Mouse (Mus musculus) heart, embryonic 14.5 days (tissue): Measurements from ENCODE around the gene Havcr1. TPM values are rescaled to one million over a fixed set of nuclear protein-coding genes. Genes with fewer than 3 reads are reported as not detected.

ENCODE experiments used
- ATAC-seq: fragments of 200-750 bp; cut with Nextera tagmentation; 2 replicates; pipeline ENCODE4 v1.8.0; 2017; ENCODE audit warnings: low read depth, moderate TSS enrichment; ENCODE audit not compliant: insufficient number of reproducible peaks, insufficient read depth, low FRiP score
- H3K27ac ChIP-seq, 2 experiments: fragments of 200-500 bp in 1 of 2; fragments of 300-500 bp in 1 of 2; sonication (generic) in 1 of 2; replicated peaks in 1 of 2; 2 replicates each; pipeline ENCODE4 v1.5.1; 2012 to 2014; ENCODE audit warnings: low read depth in 2 of 2, low read length in 2 of 2, control low read depth in 1 of 2, mild to moderate bottlenecking in 1 of 2, mixed read lengths in 1 of 2; ENCODE audit not compliant: control insufficient read depth in 1 of 2, insufficient read depth in 1 of 2
- H3K27me3 ChIP-seq: fragments of 300-500 bp; sonication (generic); 2 replicates; pipeline ENCODE4 v1.6.1; 2014; ENCODE audit warnings: mild to moderate bottlenecking, low read length, control low read depth; ENCODE audit not compliant: control insufficient read depth, insufficient read depth
- H3K36me3 ChIP-seq: fragments of 300-500 bp; sonication (generic); 2 replicates; pipeline ENCODE4 v1.6.1; 2014; ENCODE audit warnings: mild to moderate bottlenecking, control low read depth, low read length, mixed read lengths; ENCODE audit not compliant: control insufficient read depth, insufficient read depth
- H3K4me1 ChIP-seq, 2 experiments: fragments of 200-500 bp in 1 of 2; fragments of 300-500 bp in 1 of 2; sonication (generic) in 1 of 2; 2 replicates each; pipeline ENCODE4 v1.6.1; 2012 to 2014; ENCODE audit warnings: low read length in 2 of 2, control low read depth in 1 of 2, mixed read lengths in 1 of 2; ENCODE audit not compliant: control insufficient read depth in 2 of 2, insufficient read depth in 2 of 2
- H3K4me2 ChIP-seq: fragments of 300-500 bp; sonication (generic); 2 replicates; pipeline ENCODE4 v1.6.1; 2014; ENCODE audit warnings: mild to moderate bottlenecking, low read length
- H3K4me3 ChIP-seq, 2 experiments: fragments of 200-500 bp in 1 of 2; fragments of 300-500 bp in 1 of 2; sonication (generic) in 1 of 2; 2 replicates each; pipeline ENCODE4 v1.5.1; 2012 to 2014; ENCODE audit warnings: low read length in 2 of 2, mild to moderate bottlenecking in 2 of 2, control low read depth in 1 of 2, low read depth in 1 of 2, moderate library complexity in 1 of 2; ENCODE audit not compliant: control insufficient read depth in 1 of 2, insufficient read depth in 1 of 2
- H3K9ac ChIP-seq: fragments of 300-500 bp; sonication (generic); 2 replicates; pipeline ENCODE4 v1.6.1; 2014; ENCODE audit warnings: mild to moderate bottlenecking, low read length
- H3K9me3 ChIP-seq: fragments of 300-500 bp; sonication (generic); 2 replicates; pipeline ENCODE4 v1.6.1; 2016; ENCODE audit warnings: low read length, control low read depth; ENCODE audit not compliant: control insufficient read depth
- WGBS: fragments of 180-500 bp; shearing (Covaris S2); extraction: QIAGEN DNeasy Blood & Tissue Kit; methylation state at CpG from one replicate; pipeline ENCODE4 v1.1.7; 2014; 5-methylcytosine and 5-hydroxymethylcytosine counted together
- polyA plus RNA-seq: library from polyadenylated mRNA; unstranded; fragments of >200 nt; fragmentation: Nextera tagmentation; extraction: Ambion mirVana; gene quantifications from 2 replicates; pipeline ENCODE4 v1.2.1, GENCODE M21; 2014

Gene Havcr1
- polyA plus RNA-seq, 1 experiment from 2014 or later = not detected

DNA sequence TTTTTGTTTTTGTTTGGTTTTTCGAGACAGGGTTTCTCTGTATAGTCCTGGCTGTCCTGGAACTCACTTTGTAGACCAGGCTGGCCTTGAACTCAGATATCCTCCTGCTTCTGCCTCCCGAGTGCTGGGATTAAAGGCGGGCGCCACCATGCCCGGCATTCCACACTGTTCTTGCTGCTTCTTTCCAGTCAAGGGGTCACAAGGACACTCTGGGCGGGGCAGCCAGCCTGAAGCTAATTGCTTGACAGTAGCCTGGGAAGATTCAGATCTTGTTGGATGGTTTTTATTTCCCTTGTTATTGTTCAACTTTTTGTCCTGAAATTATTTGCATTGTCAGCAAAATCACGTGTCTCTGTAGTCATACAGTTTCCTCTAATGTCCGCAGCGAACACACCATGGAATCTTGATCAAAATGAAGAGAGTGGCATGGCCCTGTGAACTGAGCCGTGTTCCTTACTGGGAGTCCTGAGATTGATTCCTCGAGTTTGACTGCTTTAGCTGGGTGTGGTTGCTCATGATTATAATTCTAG lies 3.3 kb upstream of the Havcr1 start:
- 81% methylated on average over 11 of the region's 11 CpGs for WGBS
- Histone ChIP-seq H3K36me3 (no peaks in the 10 kb centered on the region), H3K4me3 (no peak overlapping the region), H3K4me2 (no peak overlapping the region), H3K9me3 (no peaks in the 10 kb centered on the region), H3K4me1 (no peaks in the 10 kb centered on the region), H3K27ac (no peak overlapping the region), H3K9ac (no peak overlapping the region), H3K27me3 (no peaks in the 10 kb centered on the region)
- no peak for ATAC-seq

DNA sequence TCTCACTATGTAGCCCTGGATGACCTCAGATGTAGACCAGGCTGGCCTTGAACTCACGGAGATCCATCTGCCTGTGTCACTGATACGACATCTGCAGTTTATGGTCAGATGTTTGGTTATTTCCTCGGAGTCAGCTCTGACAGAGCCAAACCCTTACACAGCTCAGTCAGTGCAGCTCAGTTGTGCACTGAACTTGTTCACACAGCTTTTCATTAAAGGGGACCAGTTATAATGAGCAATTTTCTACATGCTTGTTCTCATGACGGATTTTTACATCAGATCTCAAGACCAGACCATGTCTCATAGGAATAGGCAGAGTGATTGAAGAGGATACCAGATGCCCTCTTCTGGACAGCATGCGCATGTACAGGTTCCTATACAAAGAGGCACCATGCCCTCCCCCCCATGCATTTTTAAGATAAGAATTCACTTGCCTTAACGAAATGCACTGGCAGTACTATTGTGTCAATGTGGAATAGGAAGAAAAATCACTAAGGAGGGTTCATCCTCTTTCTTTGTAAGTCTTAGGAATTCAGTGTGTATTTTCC lies 1.6 kb upstream of the Havcr1 start:
- Histone ChIP-seq H3K9ac (no peak overlapping the region), H3K4me2 (no peak overlapping the region), H3K27ac (no peak overlapping the region), H3K9me3 (no peaks in the 10 kb centered on the region), H3K27me3 (no peaks in the 10 kb centered on the region), H3K4me3 (no peak overlapping the region), H3K36me3 (no peaks in the 10 kb centered on the region), H3K4me1 (no peaks in the 10 kb centered on the region)
- 54% methylated on average over 6 of the region's 6 CpGs for whole genome bisulfite sequencing
- ATAC-seq = no peak

DNA sequence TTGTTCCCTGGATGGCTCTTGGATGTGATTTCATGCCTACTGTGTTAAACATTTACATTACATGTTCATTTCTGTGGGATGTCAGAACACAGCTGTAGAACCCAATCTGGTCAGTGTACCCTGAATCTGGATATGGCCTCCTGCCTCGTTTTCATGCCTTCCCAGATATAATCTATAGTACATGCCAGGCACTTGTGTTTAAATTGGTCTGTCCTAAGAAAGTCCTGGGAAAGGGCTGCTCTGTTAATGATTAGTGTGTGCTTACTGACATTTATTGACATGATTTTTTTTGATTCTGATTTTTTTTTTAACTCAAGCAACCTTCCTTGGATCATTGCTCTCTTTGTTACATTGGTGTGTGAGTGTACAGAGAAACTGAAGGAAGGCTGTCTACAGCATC lies 263 bp upstream of the Havcr1 start:
- H3K36me3 ChIP-seq = no peaks in the 10 kb centered on the region
- no peak overlapping the region for H3K9ac ChIP-seq
- 33% methylated on average over 1 of the region's 1 CpGs for WGBS
- no peak for ATAC-seq
- H3K9me3 ChIP-seq = no peaks in the 10 kb centered on the region
- H3K4me2 ChIP-seq = no peak overlapping the region
- H3K27me3 ChIP-seq = no peaks in the 10 kb centered on the region
- no peaks in the 10 kb centered on the region for H3K4me1 ChIP-seq
- H3K27ac ChIP-seq = no peak overlapping the region
- no peak overlapping the region for H3K4me3 ChIP-seq

DNA sequence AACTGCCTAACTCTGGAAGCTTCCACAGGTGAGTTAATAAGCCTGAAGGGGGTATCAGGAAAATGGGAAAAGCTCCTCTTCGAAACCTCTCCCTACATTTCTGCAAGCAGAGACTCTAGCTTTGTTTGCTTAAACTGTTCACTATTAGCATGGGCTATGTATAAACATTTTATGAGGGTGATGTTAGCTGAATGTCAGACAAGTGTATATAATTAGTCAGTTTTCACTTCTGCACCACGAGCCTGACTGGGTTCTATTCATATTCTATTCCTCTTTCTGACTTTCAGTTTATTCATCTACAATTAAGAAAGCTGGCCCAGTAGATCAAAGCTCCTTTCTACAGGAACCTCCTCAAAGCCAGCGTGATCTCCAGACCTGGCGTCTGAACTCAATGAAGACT lies 4.6 kb downstream of the Havcr1 start:
- no peak overlapping the region for H3K9ac ChIP-seq
- H3K36me3 ChIP-seq = no peaks in the 10 kb centered on the region
- H3K4me2 ChIP-seq = no peak overlapping the region
- H3K4me1 ChIP-seq = no peaks in the 10 kb centered on the region
- H3K4me3 ChIP-seq = no peak overlapping the region
- H3K27me3 ChIP-seq = no peaks in the 10 kb centered on the region
- no peak for ATAC-seq
- WGBS = 83% methylated on average over 4 of the region's 4 CpGs
- H3K9me3 ChIP-seq = no peaks in the 10 kb centered on the region
- no peak overlapping the region for H3K27ac ChIP-seq

DNA sequence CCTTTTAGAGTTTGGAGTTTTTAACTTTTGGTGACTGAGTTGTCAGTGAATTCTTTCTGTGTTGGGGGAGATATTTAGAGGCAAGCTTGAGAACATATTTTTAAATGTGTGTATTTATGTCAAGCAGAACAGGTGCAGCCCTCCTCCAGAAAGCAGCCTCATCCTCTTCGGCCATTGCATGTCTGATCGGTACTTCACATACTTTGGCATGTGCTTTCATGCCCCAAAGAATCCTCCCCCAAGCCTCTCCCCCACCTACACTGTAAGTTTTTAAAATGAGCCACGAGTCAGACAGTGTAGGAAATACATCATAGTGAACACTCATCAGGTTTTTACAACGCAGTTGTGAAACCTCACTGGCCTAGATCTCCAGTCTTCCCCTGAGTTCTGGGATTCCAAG lies 6.0 kb downstream of the Havcr1 start:
- Histone ChIP-seq H3K9ac (no peak overlapping the region), H3K4me2 (no peak overlapping the region), H3K27me3 (no peaks in the 10 kb centered on the region), H3K27ac (no peak overlapping the region), H3K4me1 (no peaks in the 10 kb centered on the region), H3K36me3 (no peaks in the 10 kb centered on the region), H3K4me3 (no peak overlapping the region), H3K9me3 (no peaks in the 10 kb centered on the region)
- ATAC-seq = no peak
- WGBS = 78% methylated on average over 4 of the region's 4 CpGs

DNA sequence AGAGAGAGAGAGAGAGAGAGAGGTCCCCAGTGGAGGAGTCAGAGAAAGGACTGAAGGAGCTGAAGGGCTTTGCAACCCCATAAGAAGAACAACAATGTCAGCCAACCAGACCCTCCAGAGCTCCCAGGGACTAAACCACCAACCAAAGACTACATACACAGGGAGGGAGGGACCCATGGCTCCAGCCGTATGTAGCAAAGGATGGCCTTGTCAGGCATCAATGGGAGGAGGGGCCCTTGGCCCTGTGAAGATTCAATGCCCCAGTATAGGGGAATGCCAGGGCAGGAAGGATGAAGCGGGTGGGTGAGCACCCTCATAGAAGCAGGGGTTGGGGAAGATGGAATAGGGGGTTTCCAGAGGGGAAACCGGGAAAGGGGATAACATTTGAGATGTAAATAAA lies 6.8 kb downstream of the Havcr1 start:
- no peak overlapping the region for H3K4me2 ChIP-seq
- no peak overlapping the region for H3K27ac ChIP-seq
- WGBS = 80% methylated on average over 3 of the region's 3 CpGs
- no peak for ATAC-seq
- no peaks in the 10 kb centered on the region for H3K36me3 ChIP-seq
- H3K9ac ChIP-seq = no peak overlapping the region
- H3K4me1 ChIP-seq = no peaks in the 10 kb centered on the region
- no peaks in the 10 kb centered on the region for H3K9me3 ChIP-seq
- no peaks in the 10 kb centered on the region for H3K27me3 ChIP-seq
- no peak overlapping the region for H3K4me3 ChIP-seq

DNA sequence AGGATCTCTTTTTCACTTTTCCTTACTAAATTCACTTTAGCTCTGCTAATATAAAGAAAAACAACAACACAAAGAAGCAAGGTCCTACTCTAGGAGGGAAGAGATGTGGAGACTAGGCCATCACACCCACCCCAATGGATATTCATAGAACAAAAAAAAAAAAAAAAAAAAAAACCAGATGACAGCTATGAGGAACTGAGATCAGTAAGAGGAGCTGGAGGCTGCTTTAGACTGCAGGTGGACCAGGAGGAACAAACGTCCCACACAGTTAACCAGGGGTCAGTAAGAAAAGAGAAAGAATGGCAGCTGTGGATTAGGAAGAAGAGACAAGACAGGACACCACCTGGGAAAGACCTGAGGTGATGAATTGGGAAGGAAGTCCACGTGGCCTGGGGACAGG lies 13.1 kb downstream of the Havcr1 start:
- no peaks in the 10 kb centered on the region for H3K9me3 ChIP-seq
- no peaks in the 10 kb centered on the region for H3K27me3 ChIP-seq
- WGBS = 32% methylated on average over 2 of the region's 2 CpGs
- H3K36me3 ChIP-seq = no peaks in the 10 kb centered on the region
- no peak for ATAC-seq
- no peak overlapping the region for H3K27ac ChIP-seq
- no peak overlapping the region for H3K4me3 ChIP-seq
- H3K9ac ChIP-seq = no peak overlapping the region
- H3K4me2 ChIP-seq = no peak overlapping the region
- no peaks in the 10 kb centered on the region for H3K4me1 ChIP-seq

DNA sequence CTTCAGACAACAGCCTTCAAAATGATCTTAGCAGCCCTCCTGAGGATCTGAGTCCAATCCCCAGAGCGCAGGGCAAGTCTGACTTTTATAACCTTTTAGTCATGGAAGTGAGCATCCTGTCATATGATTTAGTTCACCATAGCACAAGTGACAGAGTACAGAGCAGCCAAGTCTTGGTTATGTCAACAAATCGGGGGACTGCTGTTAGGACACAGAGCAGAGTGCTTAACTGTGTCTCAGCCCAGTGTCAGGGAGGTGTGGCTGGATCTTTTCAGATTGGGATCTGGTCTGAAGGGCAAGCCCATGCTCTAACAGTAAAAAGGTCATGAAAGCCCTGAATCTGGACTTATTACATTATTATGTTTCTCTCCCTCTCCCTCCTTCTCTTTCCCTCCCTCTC lies 18.8 kb downstream of the Havcr1 start:
- Histone ChIP-seq H3K4me1 (no peaks in the 10 kb centered on the region), H3K4me3 (no peak overlapping the region), H3K27me3 (no peaks in the 10 kb centered on the region), H3K36me3 (no peaks in the 10 kb centered on the region), H3K9ac (no peak overlapping the region), H3K4me2 (no peak overlapping the region), H3K9me3 (no peaks in the 10 kb centered on the region), H3K27ac (no peak overlapping the region)
- 15% methylated on average over 2 of the region's 2 CpGs for WGBS
- ATAC-seq = no peak
